Mouse (Mus musculus) heart, adult 2 months (tissue): ENCODE measurements at regions not wholly inside any gene's neighbourhood (a gene's known extent, or its start where the extent isn't known, plus 50 kb on each side); places are given as distances from the start of the nearest gene placed in this dataset.

Experiments
- EP300 ChIP-seq: fragments of 200-500 bp; IDR thresholded peaks from 2 replicates; pipeline ENCODE4 v1.6.1; 2011; ENCODE audit warnings: low read depth, low read length, control low read depth; ENCODE audit not compliant: insufficient read depth
- POLR2A ChIP-seq: fragments of 200-500 bp; IDR thresholded peaks from 2 replicates; pipeline ENCODE4 v1.6.1; 2011; ENCODE audit warnings: mild to moderate bottlenecking, low read depth, low read length, control low read depth; ENCODE audit not compliant: insufficient read depth

- TF ChIP-seq EP300 (no peak), POLR2A (no peak)
These were observed 299.8 kb downstream of the Sec16b start for GRCm38 (mm10) chr1:157806296-157806695.
